Mouse (Mus musculus) myocyte (in vitro differentiated cells): ENCODE results near the gene Gm10553.
"Not testable (repeated sequence)": the region's sequence is repeated elsewhere in the genome, so short reads cannot be mapped to it uniquely, and the experiment has no call there.

Experiments
- CEBPB ChIP-seq: IDR thresholded peaks from 2 replicates; pipeline ENCODE4 v1.6.1; 2011; ENCODE audit warnings: mild to moderate bottlenecking, moderate library complexity; ENCODE audit not compliant: poor library complexity, insufficient read depth, severe bottlenecking
- MYOD1 ChIP-seq, 3 experiments: IDR thresholded peaks; one replicate each; pipeline ENCODE4 v1.6.1; 2011; ENCODE audit warnings: control low read depth in 2 of 3, low read depth in 2 of 3, mild to moderate bottlenecking in 2 of 3, moderate library complexity in 1 of 3; ENCODE audit not compliant: insufficient read length in 2 of 3, control insufficient read depth in 1 of 3
- MYOG ChIP-seq, 3 experiments: IDR thresholded peaks; one replicate each; pipeline ENCODE4 v1.6.1; 2011; ENCODE audit warnings: control low read depth in 2 of 3, low read depth in 2 of 3, mild to moderate bottlenecking in 2 of 3; ENCODE audit not compliant: insufficient read length in 2 of 3, control insufficient read depth in 1 of 3, insufficient read depth in 1 of 3
- POLR2A ChIP-seq: IDR thresholded peaks from one replicate; pipeline ENCODE4 v1.6.1; 2011; ENCODE audit warnings: low read depth, mild to moderate bottlenecking, control low read depth, moderate library complexity; ENCODE audit not compliant: insufficient read length

DNA sequence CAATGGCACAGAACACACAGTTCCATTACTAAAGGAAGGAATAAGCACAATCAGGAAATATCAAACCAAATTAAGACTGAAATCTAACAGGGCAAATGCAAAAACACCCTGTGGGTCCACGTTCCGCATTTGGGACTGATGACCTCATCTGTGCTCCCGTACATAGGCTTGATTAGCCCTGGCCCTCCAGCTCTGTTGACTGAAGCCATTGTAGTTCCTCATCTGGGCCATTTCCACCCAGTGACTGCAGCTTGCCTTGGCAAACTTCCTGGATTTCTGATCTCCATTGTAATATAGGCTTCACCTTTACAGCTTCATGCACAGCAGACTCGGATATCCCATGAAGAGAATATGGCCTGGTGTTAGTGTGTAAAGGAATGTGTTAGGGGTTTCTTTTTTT lies 21.9 kb downstream of the Gm10553 start:
- not testable (repeated sequence) for TF ChIP-seq CEBPB; POLR2A; MYOG (IDR thresholded peaks at IDR 0.05; ENCODE audit: control insufficient read depth in 1 of 3, insufficient read depth in 1 of 3, insufficient read length in 2 of 3, low read depth in 2 of 3); MYOD1 (IDR thresholded peaks at IDR 0.05; ENCODE audit: control insufficient read depth in 1 of 3, insufficient read length in 2 of 3, low read depth in 2 of 3)
